Mouse (Mus musculus) CH12.LX (cell line): ENCODE results near the gene Eif3j1.
"Not testable (repeated sequence)": the region's sequence is repeated elsewhere in the genome, so short reads cannot be mapped to it uniquely, and the experiment has no call there.

Source experiments
- BHLHE40 ChIP-seq: IDR thresholded peaks from 2 replicates; pipeline ENCODE4 v1.6.1; 2011; ENCODE audit warnings: mild to moderate bottlenecking, low read depth, low read length, improper control_type of control experiment
- CHD1 ChIP-seq: IDR thresholded peaks from 2 replicates; pipeline ENCODE4 v1.6.1; 2012; ENCODE audit warnings: low read depth, low read length, improper control_type of control experiment, inconsistent platforms
- CTCF ChIP-seq, 2 experiments: IDR thresholded peaks in 1 of 2; conservative IDR thresholded peaks in 1 of 2; 2 replicates each; pipeline ENCODE4 v1.5.1; 2011 to 2012; ENCODE audit warnings: low read depth in 2 of 2, low read length in 2 of 2, improper control_type of control experiment in 1 of 2, inconsistent platforms in 1 of 2, mild to moderate bottlenecking in 1 of 2, moderate library complexity in 1 of 2
- E2F4 ChIP-seq: IDR thresholded peaks from 2 replicates; pipeline ENCODE4 v1.6.1; 2011; ENCODE audit warnings: low read depth, low read length, improper control_type of control experiment; ENCODE audit not compliant: insufficient replicate concordance
- EP300 ChIP-seq: IDR thresholded peaks from 2 replicates; pipeline ENCODE4 v1.6.1; 2011; ENCODE audit warnings: low read length, improper control_type of control experiment
- HCFC1 ChIP-seq: IDR thresholded peaks from 2 replicates; pipeline ENCODE4 v1.6.1; 2012; ENCODE audit warnings: low read depth, mild to moderate bottlenecking, inconsistent platforms, low read length, improper control_type of control experiment
- MAFK ChIP-seq: IDR thresholded peaks from 2 replicates; pipeline ENCODE4 v1.6.1; 2011; ENCODE audit warnings: low read length, improper control_type of control experiment; ENCODE audit not compliant: insufficient replicate concordance
- MEF2A ChIP-seq: IDR thresholded peaks from 2 replicates; pipeline ENCODE4 v1.6.1; 2014; ENCODE audit warnings: low read depth, mild to moderate bottlenecking, inconsistent platforms, low read length, improper control_type of control experiment, borderline replicate concordance
- MYC ChIP-seq: IDR thresholded peaks from 2 replicates; pipeline ENCODE4 v1.6.1; 2011; ENCODE audit warnings: low read depth, mild to moderate bottlenecking, improper control_type of control experiment, low read length
- POLR2A ChIP-seq: IDR thresholded peaks from 2 replicates; pipeline ENCODE4 v1.6.1; 2011; ENCODE audit warnings: low read depth, mild to moderate bottlenecking, improper control_type of control experiment, low read length
- USF1 ChIP-seq: IDR thresholded peaks from 2 replicates; pipeline ENCODE4 v1.6.1; 2014; ENCODE audit warnings: low read depth, mild to moderate bottlenecking, inconsistent platforms, low read length, improper control_type of control experiment
- ZC3H11A ChIP-seq: IDR thresholded peaks from 2 replicates; pipeline ENCODE4 v1.6.1; 2012; ENCODE audit warnings: low read depth, mild to moderate bottlenecking, inconsistent platforms, low read length, improper control_type of control experiment

GRCm38 (mm10) chr2:122027091-122027490, 1.3 kb upstream of the Eif3j1 start:
- TF ChIP-seq HCFC1; MYC; POLR2A; MEF2A; ZC3H11A; CTCF (conservative IDR thresholded peaks at IDR 0.05 in 1 of 2, IDR thresholded peaks at IDR 0.05 in 1 of 2; ENCODE audit: low read depth in 2 of 2, low read length in 2 of 2); E2F4; EP300; BHLHE40; MAFK; USF1; CHD1: not testable (repeated sequence)
